Mouse (Mus musculus) CH12.LX (cell line): ENCODE results near the gene Ninl. TPM values are rescaled to one million over a fixed set of nuclear protein-coding genes. Genes with fewer than 3 reads are reported as not detected.

ENCODE experiments used
- DNase-seq: peaks from one replicate; pipeline ENCODE4 v3.0.0-alpha.2; 2013; ENCODE audit errors: extremely low read depth
- H3K27ac ChIP-seq: 2 replicates; pipeline ENCODE4 v1.5.1; 2012; ENCODE audit warnings: low read depth, mild to moderate bottlenecking, control low read depth, moderate library complexity; ENCODE audit not compliant: insufficient read depth
- H3K27me3 ChIP-seq: replicated peaks from 2 replicates; pipeline ENCODE3; 2012; ENCODE audit warnings: inconsistent platforms
- H3K36me3 ChIP-seq, 2 experiments: replicated peaks in 1 of 2; 2 replicates each; pipeline versions ENCODE3 to v1.6.1; 2012; ENCODE audit warnings: inconsistent platforms in 1 of 2, low read length in 1 of 2, mild to moderate bottlenecking in 1 of 2, mixed read lengths in 1 of 2, moderate library complexity in 1 of 2; ENCODE audit not compliant: control insufficient read depth in 1 of 2, insufficient read depth in 1 of 2
- H3K4me1 ChIP-seq, 2 experiments: 2 replicates each; pipeline ENCODE4 v1.6.1; 2012; ENCODE audit warnings: inconsistent platforms in 1 of 2, moderate library complexity in 1 of 2; ENCODE audit not compliant: insufficient read depth in 2 of 2, control insufficient read depth in 1 of 2
- H3K4me2 ChIP-seq: 2 replicates; pipeline ENCODE4 v1.6.1; 2012; ENCODE audit warnings: low read depth, mild to moderate bottlenecking, control low read depth; ENCODE audit not compliant: poor library complexity, insufficient read depth, severe bottlenecking
- H3K4me3 ChIP-seq, 3 experiments: fragments of 150-350 bp in 1 of 3; sonication (generic) in 1 of 3; replicated peaks in 1 of 3; 2 replicates each; pipeline versions ENCODE3 to v1.5.1; 2011 to 2012; ENCODE audit warnings: low read depth in 2 of 3, low read length in 2 of 3, mild to moderate bottlenecking in 2 of 3, moderate library complexity in 2 of 3, control low read depth in 1 of 3, improper control_type of control experiment in 1 of 3, inconsistent platforms in 1 of 3, mixed read lengths in 1 of 3; ENCODE audit not compliant: poor library complexity in 1 of 3
- H3K79me2 ChIP-seq: replicated peaks from 2 replicates; pipeline ENCODE4 v1.6.1; 2012; ENCODE audit warnings: mild to moderate bottlenecking, moderate library complexity; ENCODE audit not compliant: control insufficient read depth, poor library complexity, insufficient read depth, severe bottlenecking; ENCODE audit errors: extremely low read depth
- H3K9ac ChIP-seq: 2 replicates; pipeline ENCODE4 v1.6.1; 2012; ENCODE audit warnings: low read depth, mild to moderate bottlenecking, control low read depth, moderate library complexity; ENCODE audit not compliant: insufficient read depth
- H3K9me3 ChIP-seq: replicated peaks from 2 replicates; pipeline ENCODE3; 2012; ENCODE audit warnings: low read length, inconsistent platforms, mixed read lengths
- BHLHE40 ChIP-seq: IDR thresholded peaks from 2 replicates; pipeline ENCODE4 v1.6.1; 2011; ENCODE audit warnings: mild to moderate bottlenecking, low read depth, low read length, improper control_type of control experiment
- ELF1 ChIP-seq: IDR thresholded peaks from 2 replicates; pipeline ENCODE4 v1.6.1; 2014; ENCODE audit warnings: low read depth, mild to moderate bottlenecking, inconsistent platforms, low read length, improper control_type of control experiment
- IRF4 ChIP-seq: IDR thresholded peaks from 2 replicates; pipeline ENCODE4 v1.6.1; 2014; ENCODE audit warnings: low read depth, mild to moderate bottlenecking, inconsistent platforms, low read length, improper control_type of control experiment
- KAT2A ChIP-seq: IDR thresholded peaks from 2 replicates; pipeline ENCODE4 v1.6.1; 2012; ENCODE audit warnings: low read length, improper control_type of control experiment, inconsistent platforms; ENCODE audit not compliant: insufficient replicate concordance
- PAX5 ChIP-seq: IDR thresholded peaks from 2 replicates; pipeline ENCODE4 v1.6.1; 2012; ENCODE audit warnings: low read length, inconsistent platforms, mixed read lengths
- POLR2A ChIP-seq: IDR thresholded peaks from 2 replicates; pipeline ENCODE4 v1.6.1; 2011; ENCODE audit warnings: low read depth, mild to moderate bottlenecking, improper control_type of control experiment, low read length
- SIN3A ChIP-seq: IDR thresholded peaks from 2 replicates; pipeline ENCODE4 v1.6.1; 2012; ENCODE audit warnings: low read length, improper control_type of control experiment, inconsistent platforms
- USF1 ChIP-seq: IDR thresholded peaks from 2 replicates; pipeline ENCODE4 v1.6.1; 2014; ENCODE audit warnings: low read depth, mild to moderate bottlenecking, inconsistent platforms, low read length, improper control_type of control experiment
- ZKSCAN1 ChIP-seq: IDR thresholded peaks from 2 replicates; pipeline ENCODE4 v1.6.1; 2012; ENCODE audit warnings: low read depth, inconsistent platforms, low read length, improper control_type of control experiment, borderline replicate concordance
- ZNF384 ChIP-seq: IDR thresholded peaks from 2 replicates; pipeline ENCODE4 v1.6.1; 2012; ENCODE audit warnings: low read depth, low read length, improper control_type of control experiment, inconsistent platforms
- dilution Hi-C: fragments of 300-500 bp; cut with MboI; formaldehyde crosslinking; loops from 2 replicates; pipeline ENCODE4 v1.14.3; 2020; ENCODE audit warnings: low sequenced_read_pairs; ENCODE audit not compliant: extremely low pct_unique_long_range_greater_than_20kb, extremely low pct_ligation_motif_present
- in situ Hi-C: fragments of 300-500 bp; cut with MboI; formaldehyde crosslinking; loops from 3 replicates; pipeline ENCODE4 v1.14.3; 2019; ENCODE audit warnings: low sequenced_read_pairs, low pct_ligation_motif_present, low pct_unique_long_range_greater_than_20kb, mixed read lengths
- polyA plus RNA-seq: library from polyadenylated mRNA; unstranded; fragments of >175 nt; gene quantifications from 2 replicates; pipeline ENCODE4 v1.2.1, GENCODE M21; 2012; ENCODE audit warnings: low read depth; ENCODE audit not compliant: insufficient read length
- total RNA-seq, 2 experiments: library from RNA; depleted of rRNA; stranded (reverse); fragments of 300-350 nt in 1 of 2; fragments of >200 nt in 1 of 2; gene quantifications; 2 replicates each; pipeline ENCODE4 v1.2.3; 2012 to 2014

The Ninl gene
- total and polyA plus RNA-seq, 3 experiments, result 1.8 to 6.6 (median 3.5) TPM

DNA sequence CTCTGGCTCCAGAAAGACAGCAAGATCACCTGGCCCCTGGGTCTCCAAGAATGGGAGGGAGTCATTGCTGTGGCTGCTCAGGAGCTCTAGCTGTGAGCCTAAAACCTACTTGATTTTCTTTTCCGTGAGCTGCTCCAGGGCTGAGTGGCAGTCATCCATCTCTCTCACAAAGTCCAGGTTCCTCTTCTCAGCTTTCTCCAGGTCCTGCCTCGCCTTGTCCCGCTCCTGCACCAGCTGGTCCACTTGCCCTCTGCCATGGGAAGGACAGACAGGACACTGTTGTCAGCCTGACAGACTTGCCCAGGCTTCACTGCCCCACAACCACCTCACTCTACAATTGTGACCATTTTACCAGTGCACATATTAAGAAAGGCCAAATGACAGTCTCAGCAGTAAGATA, 75.9 kb downstream of the Ninl start:
- Histone ChIP-seq H3K4me3 (no peak overlapping the region), H3K9me3 (no peaks in the 10 kb centered on the region), H3K9ac (no peak overlapping the region), H3K4me1 (no peaks in the 10 kb centered on the region), H3K27me3 (no peaks in the 10 kb centered on the region), H3K4me2 (no peak overlapping the region), H3K36me3 (peaks cover 0 to 14% of the 10 kb centered on the region in 2 experiments), H3K27ac (no peak overlapping the region), H3K79me2 (no peaks in the 10 kb centered on the region)
- in situ Hi-C loops, result no loop called here
- no peak for TF ChIP-seq ZNF384
- dilution Hi-C loops, result no loop called here
- DNase-seq, result no peak

DNA sequence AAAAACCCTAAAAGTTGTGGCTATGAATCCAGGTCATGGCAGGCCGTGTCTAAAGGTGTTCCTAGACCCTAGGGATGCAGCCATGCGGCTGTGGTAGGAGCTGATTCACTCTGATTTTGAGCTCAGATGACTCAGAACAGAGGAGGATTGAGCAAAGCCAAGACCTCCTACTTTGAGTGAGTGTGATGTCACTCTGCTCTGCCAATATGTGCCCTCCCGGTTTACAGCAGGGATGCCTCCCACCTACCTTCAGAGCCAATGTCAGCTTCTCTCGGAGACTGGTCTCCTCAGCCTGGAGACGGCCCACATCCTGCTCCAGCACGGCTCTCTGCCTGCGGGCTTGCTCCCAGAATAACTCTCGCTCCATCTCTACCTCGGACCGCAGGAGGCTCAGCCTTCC, 79.7 kb downstream of the Ninl start:
- Histone ChIP-seq H3K79me2 (no peaks in the 10 kb centered on the region), H3K27me3 (no peaks in the 10 kb centered on the region), H3K4me1 (no peaks in the 10 kb centered on the region), H3K27ac (no peak overlapping the region), H3K4me2 (no peak overlapping the region), H3K36me3 (peaks cover 0 to 12% of the 10 kb centered on the region in 2 experiments), H3K9ac (no peak overlapping the region), H3K9me3 (no peaks in the 10 kb centered on the region), H3K4me3 (no peak overlapping the region)
- in situ Hi-C loops, result no loop called here
- DNase-seq, result no peak
- no peak for TF ChIP-seq ZKSCAN1
- TF ChIP-seq ELF1, result no peak
- no peak for TF ChIP-seq SIN3A
- dilution Hi-C loops, result no loop called here

DNA sequence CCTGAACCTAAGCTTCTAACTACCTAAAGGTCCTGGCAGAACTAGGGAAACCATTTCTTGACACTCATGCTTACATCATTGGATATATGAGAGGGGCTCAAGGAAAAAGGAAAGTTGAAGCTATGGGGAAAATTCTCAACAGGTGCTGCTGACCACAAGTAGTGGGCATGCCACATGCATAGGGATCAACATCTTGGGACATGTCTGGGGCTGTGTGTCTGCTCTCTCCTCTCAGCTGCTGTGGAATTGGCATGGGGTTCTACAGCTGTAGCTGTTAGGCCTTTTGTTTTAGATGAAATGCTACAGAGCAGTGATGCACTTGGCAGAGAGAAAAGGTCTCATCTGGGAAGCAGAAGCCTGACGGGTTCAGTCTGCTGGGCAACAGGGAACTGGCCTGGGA, 83.3 kb downstream of the Ninl start:
- Histone ChIP-seq H3K36me3 (peaks cover 0 to 14% of the 10 kb centered on the region in 2 experiments), H3K4me1 (no peaks in the 10 kb centered on the region), H3K4me2 (no peak overlapping the region), H3K27me3 (no peaks in the 10 kb centered on the region), H3K9me3 (no peaks in the 10 kb centered on the region), H3K79me2 (no peaks in the 10 kb centered on the region), H3K9ac (no peak overlapping the region), H3K27ac (no peak overlapping the region), H3K4me3 (no peak overlapping the region)
- dilution Hi-C loops (no loop called here), in situ Hi-C loops (no loop called here)
- DNase-seq, result no peak
- TF ChIP-seq IRF4 (no peak), PAX5 (no peak), KAT2A (no peak), ZKSCAN1 (no peak), USF1 (no peak), BHLHE40 (no peak), POLR2A (no peak)
